Mouse (Mus musculus): ENCODE data around the gene Gse1. TPM values are rescaled to one million over a fixed set of nuclear protein-coding genes. Genes with fewer than 3 reads are reported as not detected.

Gse1 gene
- total RNA-seq, 2 experiments from 2014 or later: 28.9 to 30.8 TPM

GRCm38 (mm10) chr8:120602672-120603071, 374.4 kb downstream of the Gse1 start:
- DNase-seq: no peak
- intact Hi-C loops (cut with DNase I): loop anchor here (10.0 kb wide), 1 partner anchor 428 kb away; the partner anchor contains the start of gene Fam92b

DNA sequence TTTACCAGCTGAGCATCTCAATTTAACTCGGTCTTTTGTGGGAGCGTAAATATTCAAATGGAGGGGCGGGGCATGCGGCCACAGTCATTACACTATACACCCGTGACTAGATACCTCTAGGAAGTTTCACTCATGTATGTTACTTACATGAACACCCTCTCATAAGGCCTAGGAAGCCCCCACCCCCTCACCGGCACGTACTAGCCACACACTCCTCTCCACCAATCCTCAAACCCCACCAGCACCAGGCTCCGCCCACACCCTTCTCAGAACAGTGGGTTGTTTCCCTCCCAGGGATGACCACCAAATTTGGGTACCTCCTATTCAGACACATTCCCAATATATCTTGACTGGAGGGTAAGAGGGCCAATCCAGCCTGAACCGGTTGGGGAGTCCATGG, 379.2 kb downstream of the Gse1 start:
- no peak for DNase-seq
- intact Hi-C loops (cut with DNase I): loop anchor here (10.0 kb wide), 1 partner anchor 433 kb away; the partner anchor contains the start of gene Fam92b

DNA sequence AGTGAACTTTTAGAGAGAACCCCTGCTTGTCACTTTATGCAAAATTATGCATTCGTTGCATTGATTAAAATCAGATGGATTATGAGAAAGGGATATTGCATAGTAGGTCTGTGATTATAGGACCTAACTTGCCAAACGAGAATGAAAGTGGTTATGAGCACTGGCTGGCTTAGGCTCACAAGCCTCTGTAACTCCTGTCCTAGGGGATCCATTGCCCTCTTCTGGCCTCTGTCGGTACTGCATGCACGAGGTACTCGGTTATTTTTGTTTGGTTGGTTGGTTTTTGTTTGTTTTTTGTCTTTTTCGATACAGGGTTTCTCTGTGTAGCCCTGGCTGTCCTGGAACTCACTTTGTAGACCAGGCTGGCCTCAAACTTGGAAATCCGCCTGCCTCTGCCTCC, 379.6 kb downstream of the Gse1 start:
- intact Hi-C loops (cut with DNase I): loop anchor here (10.0 kb wide), 1 partner anchor 433 kb away; the partner anchor contains the start of gene Fam92b
- DNase-seq: peak; percentile 67 to 73

DNA sequence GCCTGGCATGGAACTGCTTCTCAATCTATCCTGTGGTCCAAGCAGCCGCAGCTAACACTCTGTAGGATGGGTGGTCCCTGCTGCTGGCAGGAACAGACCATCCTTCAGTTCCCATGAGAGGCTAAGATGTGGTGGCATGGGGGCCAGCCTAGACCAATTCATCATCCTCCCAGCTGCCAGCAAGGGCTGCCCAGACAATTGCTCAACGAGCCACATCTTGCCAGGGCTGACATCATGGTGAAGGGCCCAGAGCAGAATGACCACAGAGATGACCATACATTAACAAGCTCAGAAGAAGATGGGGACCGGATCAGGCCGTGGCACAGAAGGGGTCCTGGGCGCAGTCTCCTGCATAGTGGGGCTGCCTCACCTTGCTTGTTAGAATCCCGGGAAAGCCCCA, 382.6 kb downstream of the Gse1 start:
- intact Hi-C loops (cut with DNase I): no loop called here

GRCm38 (mm10) chr8:120614491-120614890, 386.2 kb downstream of the Gse1 start:
- intact Hi-C loops (cut with DNase I): no loop called here
- no peak for DNase-seq

More for the DNA sequence above, 382.6 kb downstream of the Gse1 start:
- DNase-seq: no peak

GRCm38 (mm10) chr8:120616663-120617626, 388.7 kb downstream of the Gse1 start:
- DNase-seq: no peak
- intact Hi-C loops (cut with DNase I): no loop called here

DNA sequence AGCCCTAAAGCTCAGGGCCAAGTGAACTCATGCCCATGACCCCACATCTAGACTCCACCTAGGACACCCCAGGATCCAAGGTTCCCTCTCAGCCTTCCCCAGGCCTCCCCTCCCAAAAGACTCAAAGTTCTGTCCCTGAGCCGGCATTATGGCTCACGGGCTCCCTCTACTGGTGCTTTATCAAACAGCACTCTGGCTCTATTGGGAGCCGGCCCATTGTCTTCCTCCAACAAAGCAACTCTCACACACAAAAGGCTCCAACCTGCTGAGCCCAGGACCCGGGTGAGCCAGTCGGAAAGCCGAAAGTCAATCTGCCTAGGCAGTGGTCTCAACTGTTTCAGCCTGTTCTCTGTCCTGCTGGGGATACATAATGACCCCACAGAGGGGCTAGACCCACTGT, 389.9 kb downstream of the Gse1 start:
- DNase-seq: peak; percentile 49 to 51
- intact Hi-C loops (cut with DNase I): no loop called here

- intact Hi-C loops (cut with DNase I): no loop called here
- DNase-seq: no peak
Observed at GRCm38 (mm10) chr8:120619235-120620180, 391.3 kb downstream of the Gse1 start.

- intact Hi-C loops (cut with DNase I): no loop called here
- no peak for DNase-seq
Observed at GRCm38 (mm10) chr8:120620441-120620840, 392.2 kb downstream of the Gse1 start.

GRCm38 (mm10) chr8:120622161-120622560, 393.9 kb downstream of the Gse1 start:
- no peak for DNase-seq
- intact Hi-C loops (cut with DNase I): no loop called here

DNA sequence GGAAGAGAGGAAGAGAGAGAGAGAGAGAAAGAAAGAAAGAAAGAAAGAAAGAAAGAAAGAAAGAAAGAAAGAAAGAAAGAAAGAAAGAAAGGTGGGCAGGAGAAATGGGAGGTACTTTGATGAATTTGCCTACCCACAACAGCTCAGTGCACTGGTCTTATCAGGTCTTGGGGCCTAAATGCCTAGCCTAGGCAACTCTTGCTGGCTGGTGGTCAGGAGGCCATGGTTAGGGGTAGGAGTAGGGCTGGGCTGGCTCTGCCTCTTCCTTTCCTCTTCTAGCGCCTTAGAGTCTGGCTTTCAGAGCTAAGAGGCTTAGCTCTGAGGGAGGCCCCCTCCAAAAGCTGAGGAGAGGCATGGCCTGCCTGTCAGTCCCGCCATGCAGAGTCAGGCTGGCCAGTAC, 395.4 kb downstream of the Gse1 start:
- no peak for DNase-seq
- intact Hi-C loops (cut with DNase I): no loop called here

GRCm38 (mm10) chr8:120626461-120626860, 398.2 kb downstream of the Gse1 start:
- DNase-seq: no peak
- intact Hi-C loops (cut with DNase I): no loop called here

- no peak for DNase-seq
- intact Hi-C loops (cut with DNase I): no loop called here
Observed at GRCm38 (mm10) chr8:120627298-120627697, 399.0 kb downstream of the Gse1 start.

DNA sequence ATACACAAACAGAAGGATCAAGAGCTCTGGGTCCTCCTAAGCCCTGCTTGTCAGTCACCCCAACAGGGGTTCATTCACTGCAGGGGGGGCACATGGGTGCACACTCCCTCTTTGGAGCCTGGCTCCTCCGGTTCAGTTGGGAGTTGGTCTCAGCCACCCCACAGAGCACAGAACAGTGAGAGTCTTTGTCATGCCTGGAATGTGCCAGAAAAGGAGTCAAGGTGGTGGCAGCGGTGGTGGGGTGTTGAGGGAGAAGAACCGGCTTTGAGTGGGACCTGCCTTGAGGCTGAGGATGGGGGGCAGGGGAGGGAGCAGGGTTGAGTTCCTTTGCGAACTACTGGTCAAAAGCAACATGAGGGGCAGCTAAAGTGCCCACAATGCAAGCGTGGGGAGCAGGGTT, 401.8 kb downstream of the Gse1 start:
- intact Hi-C loops (cut with DNase I): no loop called here
- DNase-seq: no peak

DNA sequence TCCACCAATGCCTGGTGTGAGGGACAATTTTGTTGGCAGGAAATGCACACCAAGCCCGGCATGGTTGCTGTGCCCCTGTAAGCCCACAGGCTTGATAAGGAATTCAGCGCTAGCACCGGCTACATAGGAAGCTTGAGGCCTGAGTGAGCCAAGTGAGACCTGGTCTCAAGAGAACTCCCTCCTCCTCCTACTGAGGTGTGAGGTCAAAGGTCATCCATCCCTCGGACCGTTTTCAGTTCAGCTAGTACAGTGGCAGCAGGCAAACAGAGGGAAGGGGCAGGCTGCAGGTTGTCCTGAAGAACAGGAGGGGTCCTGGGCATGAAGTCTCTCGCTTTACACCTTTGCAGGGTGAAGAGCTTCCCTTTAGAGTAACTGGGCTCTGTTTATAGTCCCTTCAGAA, 402.6 kb downstream of the Gse1 start:
- DNase-seq: no peak
- intact Hi-C loops (cut with DNase I): no loop called here

Small RNAs within 50 kb of the gene (microRNA-seq; reads per million reads assigned to microRNA genes)
- 0 reads per million in 2 experiments for gene Gm22715
- 0 to 0.36 reads per million in 2 experiments for gene Mir7687

Other genes starting within 250 kb of the Gse1 start
- 10 to 100 TPM in 1 of 2 experiments, 1 to 10 TPM in 1; 8.1 to 12.3 TPM for gene Crispld2, start 236.0 kb upstream of the Gse1 start, total RNA-seq (2021)
- 10 to 100 TPM; 21.9 to 28.4 TPM for gene Zdhhc7, start 127.0 kb upstream of the Gse1 start, total RNA-seq (2021)
- gene 6430548M08Rik, start 114.3 kb upstream of the Gse1 start, total RNA-seq (2021): 10 to 100 TPM; 29.0 to 41.6 TPM
- gene Fam92b, start 51.0 kb upstream of the Gse1 start, total RNA-seq (2021): not detected

All from gastrocnemius, postnatal 36 days (tissue).